Mouse (Mus musculus) spleen, embryonic (tissue): ENCODE measurements around the gene Lrit2.

Source experiments
- CTCF ChIA-PET: fragments of 350-600 bp; sonication (Branson Sonifier 250); formaldehyde crosslinking; loops from one replicate; lab custom pipeline; 2022; lab: Charles Lee

The Lrit2 gene

DNA sequence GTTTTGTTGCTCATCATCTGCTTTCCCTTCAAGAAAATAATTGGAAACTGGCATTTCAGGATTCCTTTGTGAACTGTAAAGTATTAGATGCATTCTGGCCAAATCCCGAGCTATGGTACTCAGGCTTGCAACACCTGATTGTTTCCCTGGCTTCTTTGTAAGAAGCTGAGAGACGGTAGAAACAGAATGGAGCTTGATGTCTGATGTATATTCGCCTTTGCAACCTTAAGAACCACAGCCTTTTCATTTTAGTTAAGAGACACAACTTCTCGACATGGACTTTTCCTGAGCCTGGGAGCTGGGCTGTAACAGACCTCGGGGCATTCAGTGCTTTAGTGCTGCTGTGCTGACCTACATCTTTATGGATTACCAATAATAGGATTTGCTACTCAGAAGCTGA, at the start of gene Lrit2:
TSS of gene Lrit2 (plus strand) at position 301 of the 400 bp plus-strand sequence.
- CTCF ChIA-PET, result no interaction called here

DNA sequence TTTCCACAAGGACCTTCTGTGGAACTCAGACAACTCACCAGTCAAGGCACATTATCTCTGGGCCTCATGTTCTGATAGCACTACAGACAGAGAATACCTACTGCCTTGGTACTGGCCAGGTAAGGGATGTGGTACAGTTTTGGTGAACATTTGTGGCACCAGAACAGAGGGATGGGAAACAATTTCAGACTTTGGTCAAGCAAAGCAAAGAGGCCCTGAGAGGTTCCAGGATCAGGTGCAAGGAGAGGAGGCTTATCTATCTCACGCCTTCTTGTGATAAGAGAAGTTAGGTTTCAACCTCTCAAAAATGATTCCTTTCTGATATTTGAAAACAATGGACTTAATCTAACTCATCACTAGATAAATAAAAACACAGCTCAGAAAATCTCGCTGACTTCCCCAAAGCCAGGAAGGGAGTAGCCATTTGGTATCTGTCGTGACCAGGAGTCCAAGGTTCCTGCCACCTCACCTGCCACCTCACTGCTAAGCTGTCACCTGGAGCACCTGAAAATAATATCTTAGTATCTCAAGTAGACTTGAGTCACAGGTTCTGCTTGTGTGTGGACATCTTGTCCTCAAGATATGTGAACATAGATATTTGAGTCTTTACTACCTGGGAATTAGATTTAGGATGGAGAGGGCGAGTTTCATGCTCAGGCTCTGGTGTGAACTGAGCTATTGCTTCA, 40.3 kb upstream of the Lrit2 start:
- CTCF ChIA-PET, result no interaction called here

DNA sequence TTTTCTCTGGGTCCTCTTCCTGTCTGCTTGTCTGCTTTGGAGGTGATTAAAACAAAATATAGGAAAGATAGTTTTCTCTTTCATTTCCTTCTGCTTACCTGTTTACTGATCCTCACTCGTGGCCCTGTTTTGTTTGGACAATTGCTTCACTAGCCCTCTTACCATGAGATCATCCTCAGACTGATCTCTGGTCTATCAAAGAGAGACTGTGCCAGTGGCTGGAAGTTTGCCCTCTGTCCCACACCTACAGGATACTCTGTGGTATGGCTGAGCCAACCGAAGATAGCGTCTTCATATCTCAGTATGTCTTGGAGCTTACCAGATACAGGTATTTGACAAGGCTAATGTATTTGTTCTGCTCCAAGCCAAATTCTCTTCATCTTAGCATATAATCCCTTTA, 39.8 kb upstream of the Lrit2 start:
- CTCF ChIA-PET, result no interaction called here

DNA sequence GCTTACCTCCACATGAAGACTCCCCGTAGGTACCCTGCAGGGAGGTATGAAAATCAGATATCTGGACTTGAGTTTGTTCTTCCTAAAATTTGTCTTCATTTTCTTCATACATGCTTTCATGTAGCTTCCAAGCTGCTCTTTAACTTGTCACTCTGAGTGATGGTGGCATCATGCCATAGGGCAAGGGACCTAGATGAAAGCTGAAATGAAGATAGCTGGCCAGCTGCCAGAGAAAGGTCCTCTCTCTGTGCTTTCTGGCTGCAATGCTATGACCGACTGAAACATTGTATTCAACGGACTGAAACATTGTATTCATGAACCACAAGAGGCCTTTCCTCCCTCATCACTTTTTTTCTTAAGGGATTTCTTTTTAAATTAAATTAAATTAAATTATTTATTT, 39.2 kb upstream of the Lrit2 start:
- CTCF ChIA-PET, result no interaction called here

DNA sequence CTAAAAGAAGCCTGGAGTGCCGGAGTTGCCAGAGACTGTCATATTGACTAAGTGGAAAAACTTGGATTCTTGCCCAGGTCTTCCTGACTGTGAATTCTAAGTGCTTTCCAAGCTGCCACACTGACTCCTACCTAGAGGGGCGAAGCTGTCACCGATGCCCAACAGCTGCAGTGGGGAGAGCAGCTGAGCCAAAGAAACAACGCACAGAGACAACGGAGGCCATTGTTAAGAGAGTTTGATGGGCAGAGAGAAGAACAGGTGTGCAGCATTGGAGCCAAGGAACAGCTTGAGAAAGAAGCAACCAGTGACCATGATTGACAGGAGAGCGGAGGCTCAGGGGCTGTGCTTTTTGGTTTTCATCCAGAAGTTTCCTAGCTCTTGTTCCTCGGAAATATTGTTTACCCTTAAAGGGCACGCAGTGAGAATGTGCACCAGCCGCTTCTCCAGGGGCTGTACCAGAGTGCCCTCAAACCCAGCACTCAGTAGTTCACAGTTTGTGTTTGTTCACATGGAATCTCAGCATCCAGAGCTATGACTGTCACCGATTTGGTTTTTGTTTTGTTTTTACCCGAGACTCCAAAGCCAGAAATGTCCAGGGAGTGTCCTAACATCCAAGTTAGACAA, 35.1 kb upstream of the Lrit2 start:
- CTCF ChIA-PET, result interaction anchor here (0.7 kb wide), 1 partner anchor 165 kb away, joined by 3 read pairs; no protein-coding TSS in a partner anchor

DNA sequence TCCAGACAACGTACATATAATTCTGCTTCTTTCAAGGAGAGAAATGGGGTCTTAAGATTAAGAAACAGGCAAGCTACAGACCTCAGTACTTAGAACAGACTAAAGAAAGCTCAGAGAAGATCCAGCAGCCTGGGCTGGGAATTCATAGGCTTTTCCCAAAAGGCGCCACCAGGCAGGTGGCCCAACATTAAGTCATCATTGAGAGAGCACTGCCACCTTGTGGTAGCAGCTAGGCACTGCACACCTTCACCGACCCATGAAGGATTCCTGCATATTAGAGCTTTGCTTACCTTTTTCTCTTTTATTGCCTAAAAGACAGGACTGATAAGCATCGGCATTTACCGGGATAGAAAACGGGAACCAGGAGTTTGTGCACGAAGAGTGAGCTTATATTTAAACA, 34.5 kb upstream of the Lrit2 start:
- CTCF ChIA-PET, result interaction anchor here (0.7 to 1.2 kb wide), 2 partner anchors 166 to 168 kb away, joined by 3 to 4 read pairs; no protein-coding TSS in a partner anchor

DNA sequence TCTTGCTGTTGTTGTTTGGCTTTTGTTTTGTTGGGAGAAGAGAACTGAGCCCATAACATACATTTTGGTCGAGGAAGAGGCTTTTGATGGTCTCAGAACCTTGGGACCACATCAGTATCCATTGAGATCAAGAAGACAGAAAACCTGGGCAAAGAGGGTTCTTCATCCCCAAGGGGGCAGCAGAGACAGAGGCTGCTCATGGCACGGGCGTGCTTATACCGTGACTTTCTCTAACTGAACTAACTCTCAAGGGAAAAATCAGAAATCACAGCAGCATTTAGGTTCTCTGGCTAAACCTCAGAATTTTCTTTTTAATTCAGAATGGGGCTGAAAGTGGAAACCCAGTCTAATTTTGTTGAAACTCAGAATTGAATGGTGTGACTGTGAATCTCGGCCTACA, 33.3 kb upstream of the Lrit2 start:
- CTCF ChIA-PET, result interaction anchor here (1.2 kb wide), 1 partner anchor 170 kb away, joined by 4 read pairs; no protein-coding TSS in a partner anchor

DNA sequence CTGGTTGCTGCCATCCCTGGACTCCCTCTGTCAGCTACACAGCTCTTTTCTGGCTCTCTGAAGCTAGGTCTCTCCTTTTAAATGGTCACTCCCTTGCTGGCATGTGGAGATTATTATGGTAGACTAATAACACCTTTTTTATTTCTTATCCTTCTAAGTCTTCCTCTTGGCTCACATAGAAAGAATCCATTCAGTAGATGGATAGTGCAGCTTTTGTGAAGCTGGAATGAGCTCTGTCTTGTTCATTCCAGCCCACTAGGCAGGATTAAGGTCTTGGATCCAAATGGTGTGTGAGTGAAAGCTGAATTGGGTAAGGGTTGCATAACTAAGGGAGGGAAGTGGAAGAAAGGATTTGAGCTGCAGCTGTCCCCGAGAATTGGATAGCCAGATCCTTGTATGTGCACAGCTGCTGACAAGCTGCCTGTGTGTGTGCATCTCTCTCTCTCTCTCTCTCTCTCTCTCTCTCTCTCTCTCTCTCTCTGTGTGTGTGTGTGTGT, 18.8 kb upstream of the Lrit2 start, which contains the start of gene Rgr:
TSS of gene Rgr (minus strand) at position 51 of the 497 bp plus-strand sequence.
- CTCF ChIA-PET, result no interaction called here

DNA sequence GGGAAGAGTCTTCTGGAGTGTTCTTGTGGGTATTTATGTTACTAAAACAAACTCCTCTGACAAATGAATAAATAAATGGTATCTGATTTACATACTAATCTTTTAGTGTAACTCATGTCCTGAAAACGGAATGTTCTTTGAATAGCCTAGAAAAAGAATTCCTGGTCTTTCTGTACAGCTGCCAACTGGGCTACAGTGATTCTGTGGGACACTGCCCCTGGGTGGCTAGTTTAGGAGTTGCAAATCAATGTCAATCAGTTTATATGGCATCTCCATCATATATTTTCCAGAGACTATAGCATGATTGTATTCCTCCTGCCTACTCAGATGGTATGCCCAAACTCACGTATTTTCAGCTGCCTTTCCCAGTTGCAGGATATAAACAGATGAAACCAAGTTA, 2.9 kb upstream of the Lrit2 start:
- CTCF ChIA-PET, result no interaction called here

DNA sequence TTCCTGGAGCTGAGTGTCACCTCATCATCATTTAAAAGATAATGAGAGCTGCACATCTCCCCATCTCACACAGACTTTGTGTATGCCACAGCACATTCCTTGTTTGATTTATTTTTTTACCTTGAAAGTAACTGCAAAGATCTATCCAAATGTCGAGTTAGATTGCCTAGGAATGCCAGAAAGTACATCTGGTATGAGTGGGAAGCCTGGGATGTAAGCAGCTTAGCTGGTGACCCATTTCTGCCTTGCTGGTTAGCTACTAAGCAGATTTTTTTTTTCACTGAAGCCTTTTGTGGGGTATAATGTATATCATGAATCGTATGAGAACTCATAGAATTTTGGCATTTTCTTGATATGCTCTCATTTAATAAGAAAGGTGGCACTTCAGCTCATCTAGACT, 1.1 kb upstream of the Lrit2 start:
- CTCF ChIA-PET, result no interaction called here

DNA sequence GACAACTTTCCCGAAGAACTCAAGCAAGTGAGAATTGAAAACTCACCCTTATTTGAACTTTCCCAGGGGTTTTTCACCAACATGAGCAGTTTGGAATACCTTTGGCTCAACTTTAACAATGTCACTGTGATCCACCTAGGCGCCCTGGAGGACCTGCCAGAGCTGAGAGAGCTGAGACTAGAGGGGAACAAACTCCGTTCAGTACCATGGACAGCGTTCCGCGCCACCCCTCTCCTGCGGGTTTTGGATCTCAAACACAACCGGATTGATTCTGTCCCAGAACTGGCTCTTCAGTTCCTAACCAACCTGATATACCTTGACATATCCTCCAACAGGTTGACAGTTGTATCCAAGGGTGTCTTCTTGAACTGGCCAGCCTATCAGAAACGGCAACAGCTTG, 787 bp downstream of the Lrit2 start:
- CTCF ChIA-PET, result no interaction called here

DNA sequence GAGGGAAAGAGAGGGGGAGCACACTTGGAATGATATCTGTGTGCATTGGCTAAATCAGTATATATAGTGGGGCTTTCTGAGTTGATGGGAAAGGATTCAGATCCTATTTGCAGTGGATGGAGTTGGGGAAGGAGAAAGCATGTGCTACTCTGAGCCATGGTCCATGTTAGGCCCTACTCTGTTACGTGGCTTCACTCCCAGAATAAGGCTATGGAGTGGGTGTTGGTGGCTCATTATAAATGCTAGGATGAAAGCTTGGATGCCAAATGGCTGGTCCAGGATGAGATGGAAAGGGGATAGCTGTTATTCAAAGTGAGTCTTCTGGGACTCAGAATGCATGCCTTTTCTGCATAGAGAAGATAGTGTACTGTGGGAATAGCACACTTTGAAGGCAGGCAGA, 13.0 kb downstream of the Lrit2 start:
- CTCF ChIA-PET, result no interaction called here

DNA sequence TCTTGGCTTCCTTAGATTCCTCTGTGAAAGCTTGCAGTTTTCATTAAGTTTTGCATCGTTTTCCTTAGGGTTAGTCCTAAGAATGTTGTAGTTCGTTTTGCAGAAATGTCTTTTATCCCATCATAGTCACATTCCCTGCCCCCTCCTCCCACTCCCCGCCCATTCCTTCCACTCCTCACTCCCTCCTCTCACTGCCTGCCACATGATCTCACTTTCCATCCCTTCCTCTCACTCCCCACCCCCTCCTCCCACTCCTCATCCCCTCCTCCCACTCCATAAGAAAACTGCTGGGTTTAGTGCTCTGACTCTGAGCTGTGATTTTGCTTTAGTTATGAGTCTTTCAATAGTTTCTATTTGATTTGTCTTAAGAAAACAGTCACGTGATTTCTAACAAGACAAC, 16.0 kb downstream of the Lrit2 start:
- CTCF ChIA-PET, result no interaction called here

DNA sequence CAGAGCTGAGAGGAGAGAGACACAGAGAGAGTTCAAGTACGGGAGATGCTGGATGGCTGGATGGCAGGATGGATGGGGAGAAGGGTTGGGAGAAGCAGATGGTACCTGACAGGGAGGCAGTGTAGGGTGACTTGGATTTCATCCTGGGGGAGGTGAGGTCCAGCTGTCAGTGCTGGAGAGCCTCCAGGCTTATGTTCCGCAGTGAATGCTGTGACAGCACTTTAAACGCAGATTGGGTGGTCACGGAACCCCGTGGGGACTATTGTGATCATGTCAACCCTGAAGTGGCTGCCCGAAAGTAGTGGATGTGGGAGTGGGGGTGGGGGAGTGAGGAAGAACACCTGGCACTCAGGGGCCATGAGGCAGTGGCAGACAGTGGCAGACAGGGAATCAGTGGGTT, 26.7 kb downstream of the Lrit2 start:
- CTCF ChIA-PET, result no interaction called here

DNA sequence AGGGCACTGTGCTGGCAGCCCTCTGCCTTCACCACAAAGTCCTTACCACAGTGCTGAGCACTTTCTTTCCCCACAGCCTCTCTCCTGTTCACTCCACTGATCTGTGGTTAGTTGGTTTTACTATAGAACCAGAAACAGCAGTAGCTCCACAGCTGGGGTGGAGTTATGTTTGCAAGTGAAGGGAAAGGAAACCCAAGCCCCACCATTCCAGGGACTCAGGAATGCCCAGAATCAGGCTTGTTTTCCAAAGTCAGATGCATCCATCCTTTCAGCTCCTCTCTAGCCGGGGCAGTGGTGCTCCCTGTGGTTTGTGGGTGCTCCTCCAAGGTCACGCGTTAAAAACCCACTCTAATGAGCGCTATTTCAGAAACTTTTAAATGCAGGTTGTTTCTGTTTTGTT, 27.8 kb downstream of the Lrit2 start:
- CTCF ChIA-PET, result no interaction called here

DNA sequence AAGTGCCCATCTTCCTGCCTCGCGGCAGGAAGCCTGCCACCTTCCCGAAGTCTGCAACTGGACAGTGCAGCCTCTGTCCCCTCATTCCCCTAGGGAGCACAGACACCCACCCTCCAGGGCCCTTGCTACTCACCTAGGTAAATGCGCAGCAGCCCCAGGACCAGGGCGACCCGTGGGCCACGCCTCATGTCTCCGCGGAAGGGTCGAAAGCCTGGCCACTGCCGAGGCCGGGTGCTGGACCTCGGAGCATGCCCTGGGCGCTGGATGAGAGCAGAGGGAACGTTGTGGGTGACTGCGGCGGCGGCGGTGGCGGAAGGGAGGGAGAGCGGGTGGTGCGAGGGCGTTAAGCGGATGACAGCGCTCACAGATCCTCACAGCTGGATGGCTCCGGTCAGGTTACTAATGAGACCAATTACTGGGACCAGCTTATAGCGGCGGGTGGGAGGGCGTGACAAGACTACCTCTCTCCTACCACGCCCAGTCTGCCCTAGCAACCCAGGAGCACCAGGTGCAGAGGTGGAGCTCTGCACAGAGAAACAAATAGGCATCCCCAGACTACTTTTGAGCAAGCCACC, 30.3 kb downstream of the Lrit2 start, which contains the start of gene Cdhr1:
TSS of gene Cdhr1 (minus strand) at position 392 of the 575 bp plus-strand sequence.
- CTCF ChIA-PET, result no interaction called here

DNA sequence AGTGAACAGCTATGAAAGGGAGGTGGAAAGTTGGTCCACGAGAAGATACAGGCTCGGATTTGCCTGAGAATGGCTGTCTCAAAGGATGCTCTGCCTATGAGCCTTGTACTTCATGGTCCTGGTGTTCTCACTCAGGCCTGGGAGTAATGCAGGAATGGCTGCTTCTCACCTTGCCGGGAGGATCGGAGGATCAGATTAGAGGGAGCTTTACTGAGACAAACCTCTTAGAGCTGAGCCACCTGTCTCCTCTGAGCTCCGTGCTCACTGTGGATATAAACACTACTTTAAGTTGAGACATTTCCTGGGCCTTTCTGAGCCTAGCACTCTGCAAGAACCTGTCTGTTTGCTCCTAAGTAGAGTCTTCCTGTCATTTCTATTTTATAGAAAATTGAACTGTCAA, 33.8 kb downstream of the Lrit2 start:
- CTCF ChIA-PET, result no interaction called here

DNA sequence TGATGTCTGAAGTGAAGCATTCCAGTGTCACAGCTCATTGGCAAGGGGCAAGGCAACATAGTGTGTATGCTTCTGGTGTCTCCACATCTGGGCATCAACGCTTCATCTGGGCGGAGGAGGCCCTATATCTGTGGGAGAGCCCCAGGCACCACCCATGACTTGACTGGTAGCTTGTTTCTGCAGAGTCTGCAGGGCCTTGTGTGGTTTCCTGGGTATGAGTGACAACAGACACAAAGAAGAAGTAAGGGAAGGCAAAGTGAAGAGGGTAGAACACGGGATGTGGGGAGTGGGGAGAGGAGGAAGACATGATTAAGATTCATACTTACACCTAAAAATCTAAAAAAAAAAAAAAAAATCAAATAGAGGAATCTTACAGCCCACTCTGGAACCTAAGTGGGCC, 34.8 kb downstream of the Lrit2 start:
- CTCF ChIA-PET, result no interaction called here

DNA sequence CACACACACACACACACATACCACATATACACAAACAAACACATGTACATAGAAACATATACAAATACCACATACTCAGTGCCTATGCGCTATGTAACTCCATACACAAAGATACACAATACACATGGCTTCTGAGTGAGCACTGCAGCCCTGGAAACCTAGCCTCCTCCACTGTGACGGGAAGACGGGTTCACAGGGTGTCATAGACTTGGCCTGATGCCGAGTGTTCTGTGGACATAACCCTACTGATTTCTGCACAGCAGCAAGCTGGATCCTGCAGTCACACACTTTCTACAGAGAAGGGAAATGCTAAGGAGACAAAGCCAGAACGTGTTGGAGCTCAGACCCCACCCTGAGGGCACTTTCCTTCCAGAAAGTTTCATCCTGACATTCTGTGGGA, 37.0 kb downstream of the Lrit2 start:
- CTCF ChIA-PET, result no interaction called here

DNA sequence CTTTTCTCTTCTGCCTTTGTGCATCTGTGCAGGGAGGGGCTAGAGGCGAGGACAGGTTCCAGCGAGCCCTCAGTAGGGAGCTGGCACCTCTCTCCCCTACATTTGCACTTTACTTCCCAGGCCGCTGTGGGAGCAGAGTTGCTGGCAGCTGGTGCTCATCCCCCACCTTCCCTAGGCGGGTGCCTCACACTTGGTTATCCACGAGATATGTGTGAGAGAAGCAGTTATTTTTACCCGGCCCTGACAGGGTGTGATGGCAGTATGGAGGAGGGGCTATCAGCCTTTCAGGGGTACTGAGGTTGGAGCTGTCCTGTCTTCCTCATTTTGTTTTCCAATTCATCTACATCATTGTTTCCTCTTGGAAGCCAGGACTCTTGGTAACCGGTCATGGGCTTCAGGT, 38.1 kb downstream of the Lrit2 start:
- CTCF ChIA-PET, result no interaction called here

DNA sequence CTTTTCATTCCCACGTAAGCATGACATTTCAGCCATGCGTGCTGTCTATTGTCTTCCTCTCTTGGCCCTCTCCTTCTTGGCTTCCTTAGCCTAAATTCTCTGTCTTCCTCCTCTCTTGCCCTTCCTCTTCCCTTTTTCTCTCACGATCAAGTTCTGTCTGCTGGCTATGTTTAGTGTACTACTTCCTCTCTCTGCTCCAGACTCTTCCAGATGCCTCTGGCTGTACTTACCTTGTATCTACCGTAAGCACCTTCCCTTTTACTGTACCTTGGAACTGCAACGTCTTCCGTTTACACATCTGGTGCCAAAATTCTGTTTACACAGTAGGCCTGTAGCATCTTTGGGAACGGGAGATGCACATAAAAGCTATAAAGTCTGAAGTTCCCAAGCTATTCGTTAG, 41.7 kb downstream of the Lrit2 start:
- CTCF ChIA-PET, result no interaction called here

DNA sequence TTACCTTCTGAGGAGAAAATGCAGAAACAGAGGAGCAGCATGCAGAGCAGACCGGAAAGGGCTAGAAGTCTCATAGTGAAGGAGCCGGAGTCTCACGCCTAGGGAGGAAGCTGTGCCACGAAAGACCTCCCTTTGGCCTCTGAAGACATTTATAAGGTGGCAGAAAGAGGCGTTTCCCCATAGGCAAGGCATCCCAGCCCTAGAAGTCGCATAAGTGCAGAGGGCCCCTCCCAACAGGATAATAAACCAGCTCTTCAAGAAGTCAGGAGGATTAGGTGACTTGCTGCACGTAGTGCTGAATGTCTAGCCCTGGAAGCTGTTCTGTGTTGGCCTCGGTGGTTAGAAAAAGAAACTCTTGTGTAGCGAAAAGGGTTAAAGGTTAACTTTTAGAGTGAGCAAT, 42.2 kb downstream of the Lrit2 start:
- CTCF ChIA-PET, result no interaction called here

DNA sequence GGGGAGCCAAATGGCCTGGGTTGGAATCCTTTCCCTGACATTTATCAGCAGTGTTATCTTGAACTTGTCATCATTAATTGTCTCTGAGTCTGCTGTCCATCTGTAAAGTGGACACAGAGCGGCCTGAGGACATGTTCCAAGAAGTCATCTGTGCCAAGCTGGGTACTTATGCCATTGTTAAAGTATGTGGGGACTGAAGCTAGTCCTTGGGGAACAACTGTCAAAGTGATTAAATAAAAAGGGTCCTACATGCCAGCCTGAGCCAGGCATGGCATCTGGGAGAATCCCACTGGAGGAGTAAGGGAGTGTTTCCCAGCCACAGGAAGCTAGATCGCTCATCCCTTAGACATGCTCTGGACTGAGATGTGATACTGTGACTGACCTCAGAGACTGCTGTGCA, 42.7 kb downstream of the Lrit2 start:
- CTCF ChIA-PET, result no interaction called here
